Comparison of ENCODE assay signal across 17 mouse cellular contexts in genomic region chr13:9426779-9427178, GRCm38 (mm10).
DNase-seq lines count a peak whose midpoint lies in the region; ATAC-seq lines count a peak whose summit lies in the region.
"Had no signal": no experiment of that assay in that cellular context is flagged by ENCODE, and none has a peak within 500 bp of the region (broad histone marks: within the 10 kb centered on the region; RNA-seq: fewer than 3 reads in every experiment).

No protein-coding gene starts in this region.

- no peak overlapping the region for H3K9ac ChIP-seq in heart, embryonic 11.5 days (ENCODE audit: low read depth, low read length)
- H3K9ac ChIP-seq: hindbrain, embryonic 12.5 days; liver, embryonic 15.5 days had no signal

- peaks cover 17% of the 10 kb centered on the region for H3K4me1 ChIP-seq in heart, embryonic 11.5 days (ENCODE audit: control insufficient read depth, insufficient read depth, low read length)
- H3K4me1 ChIP-seq: hindbrain, embryonic 12.5 days; midbrain, embryonic 10.5 days had no signal

- intact Hi-C loops in left cerebral cortex, postnatal 14 days (cut with DNase I): no loop called here
- intact Hi-C loops in left cerebral cortex, postnatal 4 days (cut with DNase I): no loop called here

- no peak for ATAC-seq in heart, embryonic 11.5 days (replicated peaks; ENCODE audit: insufficient number of reproducible peaks, low FRiP score, low TSS enrichment)
- ATAC-seq: forebrain, embryonic 14.5 days; intestine, embryonic 16.5 days had no signal

- peak; percentile 33 to 56 for DNase-seq in heart, adult 9 months (ENCODE audit: low spot score in 2 of 2)
- DNase-seq in ovary, postnatal 36 days (ENCODE audit: low spot score): peak; percentile 11
- DNase-seq in ovary, adult 18-20 months (ENCODE audit: low spot score): no peak
- DNase-seq in kidney, postnatal 36 days: peak; percentile 46 to 51
- DNase-seq in left cerebral cortex, postnatal 14 days (ENCODE audit: low spot score in 2 of 2): no peak
- no peak for DNase-seq in thymus, postnatal 25 days
- DNase-seq in left cerebral cortex, postnatal 4 days: no peak
- DNase-seq: cerebellum, adult 11 months; right cerebral cortex, postnatal 25 days; thymus, adult 18-20 months had no signal

- H3K36me3 ChIP-seq in heart, embryonic 11.5 days (ENCODE audit: control insufficient read depth, insufficient read depth, low read length): no peaks in the 10 kb centered on the region
- H3K36me3 ChIP-seq: hindbrain, embryonic 12.5 days; liver, embryonic 15.5 days; midbrain, embryonic 10.5 days had no signal

- H3K4me3 ChIP-seq in heart, embryonic 11.5 days (ENCODE audit: low read depth, low read length): no peak overlapping the region
- H3K4me3 ChIP-seq: hindbrain, embryonic 12.5 days; liver, embryonic 15.5 days; midbrain, embryonic 10.5 days; myocyte had no signal

- no peaks in the 10 kb centered on the region for H3K27me3 ChIP-seq in heart, embryonic 11.5 days (ENCODE audit: control insufficient read depth, insufficient read depth, low read length)
- H3K27me3 ChIP-seq: hindbrain, embryonic 12.5 days; liver, embryonic 15.5 days had no signal

- no peaks in the 10 kb centered on the region for H3K9me3 ChIP-seq in heart, embryonic 11.5 days (replicated peaks; ENCODE audit: control insufficient read depth, low read length)
- H3K9me3 ChIP-seq: liver, embryonic 15.5 days had no signal

- WGBS in heart, embryonic 11.5 days (ENCODE audit: insufficient replicate concordance): 25% methylated on average over 4 of the region's 4 CpGs

- no peak overlapping the region for H3K27ac ChIP-seq in heart, embryonic 11.5 days (ENCODE audit: low read depth, low read length)
- H3K27ac ChIP-seq: hindbrain, embryonic 12.5 days; liver, embryonic 15.5 days; midbrain, embryonic 10.5 days had no signal

- H3K4me2 ChIP-seq in heart, embryonic 11.5 days: no peak overlapping the region
- H3K4me2 ChIP-seq: hindbrain, embryonic 12.5 days; liver, embryonic 15.5 days had no signal

Comparison
In these comparisons a context has a peak if more than half of its experiments do, and no peak if none do; other contexts are left out.
1. DNase-seq: peak in heart, adult 9 months (2 of 2), ovary, postnatal 36 days (single experiment) and kidney, postnatal 36 days (2 of 2); none in ovary, adult 18-20 months (single experiment), left cerebral cortex, postnatal 14 days (0 of 2), thymus, postnatal 25 days (single experiment) and left cerebral cortex, postnatal 4 days (single experiment).